Mouse (Mus musculus) limb, embryonic 15.5 days (tissue): ENCODE data around the gene Akap12. TPM values are rescaled to one million over a fixed set of nuclear protein-coding genes. Genes with fewer than 3 reads are reported as not detected.
A peak's percentile ranks its signal among the peaks of the same experiment; 100 is the strongest.

Experiments used
- ATAC-seq: fragments of 200-750 bp; cut with Nextera tagmentation; 2 replicates; pipeline ENCODE4 v1.8.0; 2017; ENCODE audit warnings: low read depth, moderate TSS enrichment; ENCODE audit not compliant: insufficient number of reproducible peaks, low FRiP score, low TSS enrichment
- H3K27ac ChIP-seq: fragments of 300-500 bp; sonication (generic); 2 replicates; pipeline ENCODE4 v1.5.1; 2015; ENCODE audit warnings: moderate library complexity, mild to moderate bottlenecking, inconsistent platforms
- H3K27me3 ChIP-seq: fragments of 300-500 bp; sonication (generic); 2 replicates; pipeline ENCODE4 v1.6.1; 2015; ENCODE audit warnings: inconsistent platforms
- H3K36me3 ChIP-seq: fragments of 300-500 bp; sonication (generic); 2 replicates; pipeline ENCODE4 v1.6.1; 2015; ENCODE audit warnings: inconsistent platforms
- H3K4me1 ChIP-seq: fragments of 300-500 bp; sonication (generic); 2 replicates; pipeline ENCODE4 v1.6.1; 2015; ENCODE audit warnings: inconsistent platforms
- H3K4me2 ChIP-seq: fragments of 300-500 bp; sonication (generic); 2 replicates; pipeline ENCODE4 v1.6.1; 2015; ENCODE audit warnings: mild to moderate bottlenecking, inconsistent platforms
- H3K4me3 ChIP-seq: fragments of 300-500 bp; sonication (generic); 2 replicates; pipeline ENCODE4 v1.5.1; 2015; ENCODE audit warnings: mild to moderate bottlenecking, inconsistent platforms
- H3K9ac ChIP-seq: fragments of 300-500 bp; sonication (generic); 2 replicates; pipeline ENCODE4 v1.6.1; 2015; ENCODE audit warnings: inconsistent platforms
- H3K9me3 ChIP-seq: fragments of 300-500 bp; sonication (generic); 2 replicates; pipeline ENCODE4 v1.6.1; 2016; ENCODE audit warnings: inconsistent platforms
- WGBS: fragments of 180-500 bp; shearing (Covaris S2); methylation state at CpG from one replicate; pipeline ENCODE4 v1.1.7; 2015; 5-methylcytosine and 5-hydroxymethylcytosine counted together
- polyA plus RNA-seq: library from polyadenylated mRNA; unstranded; fragments of >200 nt; fragmentation: Nextera tagmentation; extraction: Ambion mirVana; gene quantifications from 2 replicates; pipeline ENCODE4 v1.2.1, GENCODE M21; 2015

The Akap12 gene
- polyA plus RNA-seq, 1 experiment from 2014 or later = 38.1 TPM

- Histone ChIP-seq H3K9ac (no peak overlapping the region), H3K4me1 (peaks cover 13% of the 10 kb centered on the region), H3K27ac (peak overlapping the region; percentile 23; the same call in 1 of the 2 replicates), H3K4me3 (no peak overlapping the region), H3K36me3 (no peaks in the 10 kb centered on the region), H3K27me3 (no peaks in the 10 kb centered on the region), H3K4me2 (peak overlapping the region; percentile 37), H3K9me3 (no peaks in the 10 kb centered on the region)
- 31% methylated on average over 15 of the region's 15 CpGs for WGBS
- peak; percentile 78; the same call in 1 of the 2 replicates for ATAC-seq
These were observed 72.8 kb downstream of the Akap12 start for GRCm38 (mm10) chr10:4338863-4339461.

- Histone ChIP-seq H3K9me3 (no peaks in the 10 kb centered on the region), H3K4me3 (no peak overlapping the region), H3K27me3 (no peaks in the 10 kb centered on the region), H3K4me1 (peaks cover 8% of the 10 kb centered on the region), H3K27ac (no peak overlapping the region), H3K9ac (no peak overlapping the region), H3K4me2 (no peak overlapping the region), H3K36me3 (no peaks in the 10 kb centered on the region)
- no peak for ATAC-seq
- WGBS = 27% methylated on average over 2 of the region's 2 CpGs
These were observed 75.2 kb downstream of the Akap12 start for GRCm38 (mm10) chr10:4341430-4341829.

DNA sequence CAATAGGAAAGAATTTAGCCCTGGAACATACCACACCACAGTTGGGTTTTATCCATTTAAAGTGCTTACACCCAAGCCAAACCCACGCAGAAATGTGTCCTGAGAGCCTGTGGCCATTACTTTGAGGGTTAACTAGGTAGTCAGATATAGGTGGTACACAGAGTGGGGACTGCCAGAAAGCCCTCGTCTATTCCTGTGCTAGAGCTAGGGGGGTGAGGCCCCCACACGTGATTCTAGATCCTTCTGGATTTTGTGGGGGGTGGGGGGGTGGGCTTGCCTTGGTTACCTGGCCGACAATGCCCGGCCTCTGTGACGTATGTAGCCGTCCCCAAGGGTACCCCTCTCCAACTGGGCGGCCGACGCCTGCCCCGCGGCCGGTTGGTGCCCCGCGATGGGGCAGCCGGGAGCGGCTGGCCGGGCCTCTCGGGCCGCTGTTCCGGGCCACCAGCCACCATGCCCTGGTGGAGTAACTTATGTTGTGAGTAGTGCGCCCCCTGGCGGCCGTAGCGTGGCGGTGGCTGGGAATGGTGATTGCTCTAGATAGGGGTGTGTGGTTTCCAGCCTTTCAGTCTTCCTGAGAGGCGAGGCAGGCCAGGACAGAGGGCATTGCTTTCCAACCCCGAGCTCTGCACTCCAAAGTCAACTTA, 80.4 kb downstream of the Akap12 start:
- Histone ChIP-seq H3K4me1 (peaks cover 10% of the 10 kb centered on the region), H3K9ac (0 out of 2 replicates have a peak overlapping the region, but pooled peaks have one; percentile 40), H3K4me3 (peak overlapping the region; percentile 44), H3K27me3 (no peaks in the 10 kb centered on the region), H3K4me2 (peak overlapping the region; percentile 64), H3K27ac (no peak overlapping the region; the same call in 1 of the 2 replicates), H3K9me3 (no peaks in the 10 kb centered on the region), H3K36me3 (no peaks in the 10 kb centered on the region)
- 7% methylated on average over 28 of the region's 28 CpGs for WGBS
- ATAC-seq = peak; percentile 77; the same call in 1 of the 2 replicates

GRCm38 (mm10) chr10:4347136-4347492, 80.9 kb downstream of the Akap12 start:
- H3K9me3 ChIP-seq = no peaks in the 10 kb centered on the region
- peak overlapping the region; percentile 64 for H3K4me2 ChIP-seq
- H3K27me3 ChIP-seq = no peaks in the 10 kb centered on the region
- peak overlapping the region; percentile 44 for H3K4me3 ChIP-seq
- 71% methylated on average over 4 of the region's 4 CpGs for WGBS
- no peak overlapping the region for H3K27ac ChIP-seq
- H3K36me3 ChIP-seq = no peaks in the 10 kb centered on the region
- ATAC-seq = 0 out of 2 replicates have a peak, but pooled peaks have one; percentile 7
- no peak overlapping the region for H3K9ac ChIP-seq
- peaks cover 10% of the 10 kb centered on the region for H3K4me1 ChIP-seq

- Histone ChIP-seq H3K9ac (no peak overlapping the region), H3K9me3 (no peaks in the 10 kb centered on the region), H3K4me3 (no peak overlapping the region), H3K4me1 (peaks cover 10% of the 10 kb centered on the region), H3K27me3 (no peaks in the 10 kb centered on the region), H3K27ac (no peak overlapping the region), H3K4me2 (no peak overlapping the region), H3K36me3 (no peaks in the 10 kb centered on the region)
- no peak for ATAC-seq
- WGBS = 95% methylated on average over 14 of the region's 14 CpGs
These were observed 81.4 kb downstream of the Akap12 start for GRCm38 (mm10) chr10:4347591-4347990.

GRCm38 (mm10) chr10:4354371-4355260, 88.4 kb downstream of the Akap12 start:
- Histone ChIP-seq H3K4me3 (no peak overlapping the region), H3K9me3 (no peaks in the 10 kb centered on the region), H3K4me1 (no peaks in the 10 kb centered on the region), H3K36me3 (peaks cover 36% of the 10 kb centered on the region), H3K27ac (no peak overlapping the region), H3K27me3 (no peaks in the 10 kb centered on the region), H3K9ac (no peak overlapping the region), H3K4me2 (no peak overlapping the region)
- no peak for ATAC-seq
- WGBS = 86% methylated on average over 38 of the region's 38 CpGs

DNA sequence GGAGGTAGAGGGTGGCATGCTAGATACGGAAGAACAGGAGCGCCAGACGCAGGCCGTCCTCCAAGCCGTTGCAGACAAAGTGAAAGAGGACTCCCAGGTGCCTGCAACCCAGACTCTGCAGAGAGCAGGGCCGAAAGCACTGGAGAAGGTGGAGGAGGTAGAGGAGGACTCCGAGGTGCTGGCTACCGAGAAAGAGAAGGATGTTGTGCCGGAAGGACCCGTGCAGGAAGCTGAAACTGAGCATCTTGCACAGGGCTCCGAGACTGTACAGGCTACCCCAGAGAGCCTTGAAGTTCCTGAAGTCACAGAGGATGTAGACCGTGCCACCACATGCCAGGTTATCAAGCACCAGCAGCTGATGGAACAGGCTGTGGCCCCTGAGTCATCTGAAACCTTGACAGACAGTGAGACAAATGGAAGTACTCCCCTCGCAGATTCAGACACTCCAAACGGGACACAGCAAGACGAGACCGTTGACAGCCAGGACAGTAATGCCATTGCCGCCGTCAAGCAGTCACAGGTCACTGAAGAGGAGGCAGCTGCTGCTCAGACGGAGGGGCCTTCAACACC, 89.8 kb downstream of the Akap12 start:
- Histone ChIP-seq H3K4me2 (no peak overlapping the region), H3K9me3 (no peaks in the 10 kb centered on the region), H3K4me3 (no peak overlapping the region), H3K27me3 (no peaks in the 10 kb centered on the region), H3K27ac (no peak overlapping the region), H3K9ac (no peak overlapping the region), H3K4me1 (no peaks in the 10 kb centered on the region), H3K36me3 (peaks cover 36% of the 10 kb centered on the region)
- 86% methylated on average over 19 of the region's 19 CpGs for WGBS
- no peak for ATAC-seq

- H3K4me1 ChIP-seq = no peaks in the 10 kb centered on the region
- ATAC-seq = no peak
- 51% methylated on average over 5 of the region's 5 CpGs for WGBS
- no peak overlapping the region for H3K4me3 ChIP-seq
- H3K9ac ChIP-seq = no peak overlapping the region
- no peak overlapping the region for H3K27ac ChIP-seq
- H3K4me2 ChIP-seq = no peak overlapping the region
- H3K27me3 ChIP-seq = no peaks in the 10 kb centered on the region
- no peaks in the 10 kb centered on the region for H3K9me3 ChIP-seq
- peaks cover 36% of the 10 kb centered on the region for H3K36me3 ChIP-seq
These were observed 90.5 kb downstream of the Akap12 start for GRCm38 (mm10) chr10:4356640-4357039.

DNA sequence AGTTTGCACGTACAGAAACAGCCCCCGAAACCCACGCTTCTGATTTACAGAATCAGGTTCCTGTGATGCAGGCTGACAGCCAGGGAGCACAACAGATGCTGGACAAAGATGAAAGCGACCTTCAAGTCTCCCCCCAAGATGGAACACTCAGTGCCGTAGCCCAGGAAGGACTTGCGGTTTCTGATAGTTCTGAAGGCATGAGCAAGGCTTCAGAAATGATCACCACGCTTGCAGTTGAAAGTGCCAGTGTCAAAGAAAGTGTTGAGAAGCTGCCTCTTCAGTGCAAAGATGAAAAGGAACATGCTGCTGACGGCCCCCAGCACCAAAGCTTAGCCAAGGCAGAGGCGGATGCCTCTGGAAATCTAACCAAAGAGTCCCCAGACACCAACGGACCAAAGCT, 91.3 kb downstream of the Akap12 start:
- H3K27me3 ChIP-seq = no peaks in the 10 kb centered on the region
- ATAC-seq = no peak
- peaks cover 36% of the 10 kb centered on the region for H3K36me3 ChIP-seq
- H3K4me2 ChIP-seq = no peak overlapping the region
- no peaks in the 10 kb centered on the region for H3K9me3 ChIP-seq
- H3K9ac ChIP-seq = no peak overlapping the region
- no peak overlapping the region for H3K27ac ChIP-seq
- no peaks in the 10 kb centered on the region for H3K4me1 ChIP-seq
- H3K4me3 ChIP-seq = no peak overlapping the region
- WGBS = 82% methylated on average over 10 of the region's 10 CpGs

GRCm38 (mm10) chr10:4364618-4365017, 98.4 kb downstream of the Akap12 start:
- H3K9me3 ChIP-seq = no peaks in the 10 kb centered on the region; the same call in 1 of the 2 replicates
- H3K27me3 ChIP-seq = no peaks in the 10 kb centered on the region
- H3K4me1 ChIP-seq = no peaks in the 10 kb centered on the region
- no peak for ATAC-seq
- H3K27ac ChIP-seq = no peak overlapping the region
- H3K4me3 ChIP-seq = no peak overlapping the region
- H3K36me3 ChIP-seq = peaks cover 23% of the 10 kb centered on the region
- 87% methylated on average over 3 of the region's 3 CpGs for WGBS
- H3K9ac ChIP-seq = no peak overlapping the region
- no peak overlapping the region for H3K4me2 ChIP-seq

DNA sequence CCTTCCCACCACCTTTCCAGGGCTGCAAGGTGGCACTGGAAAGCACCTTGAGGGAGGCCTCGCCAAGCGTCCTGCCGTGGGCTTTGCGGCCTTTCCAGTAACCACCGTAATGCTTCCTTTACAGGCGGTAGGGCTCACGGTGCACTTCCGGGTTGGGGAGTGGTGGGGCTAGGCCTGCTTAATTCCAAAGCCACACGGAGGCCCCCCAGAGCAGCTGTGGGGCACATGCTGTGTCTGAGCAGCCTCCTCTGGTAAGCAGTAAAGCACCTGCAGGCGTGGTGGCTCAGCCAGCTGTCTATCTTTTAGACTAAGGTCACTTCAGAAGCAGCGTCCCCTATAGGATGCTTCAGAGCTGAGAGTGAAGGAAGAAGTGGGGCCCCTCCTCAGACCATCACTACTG, 103.9 kb downstream of the Akap12 start:
- H3K4me2 ChIP-seq = no peak overlapping the region
- no peak overlapping the region for H3K27ac ChIP-seq
- H3K4me1 ChIP-seq = no peaks in the 10 kb centered on the region
- no peak overlapping the region for H3K4me3 ChIP-seq
- H3K36me3 ChIP-seq = peaks cover 40% of the 10 kb centered on the region
- 81% methylated on average over 11 of the region's 11 CpGs for WGBS
- no peak overlapping the region for H3K9ac ChIP-seq
- no peak for ATAC-seq
- H3K27me3 ChIP-seq = no peaks in the 10 kb centered on the region
- H3K9me3 ChIP-seq = no peaks in the 10 kb centered on the region
